Mouse (Mus musculus) lung, postnatal 0 days (tissue): ENCODE data around the gene Fam120c. TPM values are rescaled to one million over a fixed set of nuclear protein-coding genes. Genes with fewer than 3 reads are reported as not detected.

ENCODE experiments used
- ATAC-seq: fragments of 200-750 bp; cut with Nextera tagmentation; 2 replicates; pipeline ENCODE4 v1.8.0; 2017; ENCODE audit warnings: moderate library complexity
- DNase-seq: peaks from one replicate; pipeline ENCODE4 v3.0.0-alpha.2; 2016; ENCODE audit warnings: low spot score
- H3K27ac ChIP-seq: fragments of 300-500 bp; sonication (generic); 2 replicates; pipeline ENCODE4 v1.5.1; 2014; ENCODE audit warnings: antibody characterized with exemption, mild to moderate bottlenecking, low read length, mixed read lengths
- H3K27me3 ChIP-seq: fragments of 300-500 bp; sonication (generic); replicated peaks from 2 replicates; pipeline ENCODE4 v1.6.1; 2014; ENCODE audit warnings: low read length, mixed read lengths; ENCODE audit not compliant: insufficient read depth
- H3K36me3 ChIP-seq: fragments of 300-500 bp; sonication (generic); 2 replicates; pipeline ENCODE4 v1.6.1; 2014; ENCODE audit warnings: low read length, mixed read lengths; ENCODE audit not compliant: insufficient read depth
- H3K4me1 ChIP-seq: fragments of 300-500 bp; sonication (generic); 2 replicates; pipeline ENCODE4 v1.6.1; 2014; ENCODE audit warnings: antibody characterized with exemption, low read depth, low read length, mixed read lengths; ENCODE audit not compliant: insufficient read depth
- H3K4me2 ChIP-seq: fragments of 300-500 bp; sonication (generic); replicated peaks from 2 replicates; pipeline ENCODE4 v1.6.1; 2014; ENCODE audit warnings: low read depth, mild to moderate bottlenecking, low read length, moderate library complexity, mixed read lengths
- H3K4me3 ChIP-seq: fragments of 300-500 bp; sonication (generic); 2 replicates; pipeline ENCODE4 v1.5.1; 2014; ENCODE audit warnings: low read depth, low read length
- H3K9ac ChIP-seq: fragments of 300-500 bp; sonication (generic); replicated peaks from 2 replicates; pipeline ENCODE4 v1.6.1; 2014; ENCODE audit warnings: low read depth, mild to moderate bottlenecking
- H3K9me3 ChIP-seq: fragments of 300-500 bp; sonication (generic); 2 replicates; pipeline ENCODE4 v1.6.1; 2016; ENCODE audit warnings: low read length, mixed read lengths
- CTCF ChIP-seq: IDR thresholded peaks from 2 replicates; pipeline ENCODE4 v1.5.1; 2016; ENCODE audit warnings: antibody characterized with exemption, mild to moderate bottlenecking
- EP300 ChIP-seq: IDR thresholded peaks from 2 replicates; pipeline ENCODE4 v1.6.1; 2016; ENCODE audit warnings: antibody characterized with exemption, mild to moderate bottlenecking, control low read depth
- WGBS: fragments of 180-500 bp; shearing (Covaris S2); extraction: QIAGEN DNeasy Blood & Tissue Kit; methylation state at CpG from one replicate; pipeline ENCODE4 v1.1.7; 2014; 5-methylcytosine and 5-hydroxymethylcytosine counted together
- polyA plus RNA-seq: library from polyadenylated mRNA; unstranded; fragments of >200 nt; fragmentation: Nextera tagmentation; extraction: Ambion mirVana; gene quantifications from 2 replicates; pipeline ENCODE4 v1.2.1, GENCODE M21; 2015

Gene Fam120c
- polyA plus RNA-seq, 1 experiment from 2014 or later, result 1.1 TPM

GRCm38 (mm10) chrX:151345333-151346125 lies 1.6 kb downstream of the Fam120c start:
- no peak for TF ChIP-seq EP300
- no peak for TF ChIP-seq CTCF
- DNase-seq, result no peak
- Histone ChIP-seq H3K4me1 (no peaks in the 10 kb centered on the region), H3K9ac (no peak overlapping the region), H3K27ac (no peak overlapping the region), H3K36me3 (no peaks in the 10 kb centered on the region), H3K4me3 (peak overlapping the region; percentile 60; the same call in 1 of the 2 replicates), H3K9me3 (no peaks in the 10 kb centered on the region), H3K4me2 (peak overlapping the region; percentile 74), H3K27me3 (no peaks in the 10 kb centered on the region)
- no peak for ATAC-seq
- WGBS, result 25% methylated on average over 11 of the region's 11 CpGs

GRCm38 (mm10) chrX:151347278-151347677 lies 3.3 kb downstream of the Fam120c start:
- H3K27me3 ChIP-seq, result no peaks in the 10 kb centered on the region
- no peaks in the 10 kb centered on the region for H3K36me3 ChIP-seq
- no peak overlapping the region for H3K27ac ChIP-seq
- no peak overlapping the region for H3K4me2 ChIP-seq
- H3K4me3 ChIP-seq, result no peak overlapping the region
- TF ChIP-seq CTCF (no peak), EP300 (no peak)
- no peaks in the 10 kb centered on the region for H3K9me3 ChIP-seq
- H3K4me1 ChIP-seq, result no peaks in the 10 kb centered on the region
- DNase-seq (no peak), ATAC-seq (no peak)
- no peak overlapping the region for H3K9ac ChIP-seq

- no peak overlapping the region for H3K27ac ChIP-seq
- no peak overlapping the region for H3K9ac ChIP-seq
- H3K4me2 ChIP-seq, result no peak overlapping the region
- H3K4me1 ChIP-seq, result no peaks in the 10 kb centered on the region
- TF ChIP-seq CTCF (no peak), EP300 (no peak)
- ATAC-seq, result no peak
- H3K4me3 ChIP-seq, result no peak overlapping the region
- no peaks in the 10 kb centered on the region for H3K9me3 ChIP-seq
- WGBS, result 67% methylated on average over 5 of the region's 5 CpGs
- DNase-seq, result peak; percentile 19
- no peaks in the 10 kb centered on the region for H3K36me3 ChIP-seq
- H3K27me3 ChIP-seq, result no peaks in the 10 kb centered on the region
Measured at GRCm38 (mm10) chrX:151349322-151349721, 5.3 kb downstream of the Fam120c start.

GRCm38 (mm10) chrX:151418801-151419200 lies 74.8 kb downstream of the Fam120c start:
- Histone ChIP-seq H3K27ac (no peak overlapping the region), H3K4me3 (no peak overlapping the region), H3K36me3 (no peaks in the 10 kb centered on the region), H3K27me3 (no peaks in the 10 kb centered on the region), H3K9ac (no peak overlapping the region), H3K4me1 (no peaks in the 10 kb centered on the region), H3K9me3 (no peaks in the 10 kb centered on the region), H3K4me2 (no peak overlapping the region)
- WGBS, result 89% methylated on average over 10 of the region's 10 CpGs
- no peak for ATAC-seq
- no peak for TF ChIP-seq EP300
- DNase-seq, result no peak

GRCm38 (mm10) chrX:151420791-151421190 lies 76.8 kb downstream of the Fam120c start:
- Histone ChIP-seq H3K4me3 (no peak overlapping the region), H3K9ac (no peak overlapping the region), H3K4me1 (no peaks in the 10 kb centered on the region), H3K36me3 (no peaks in the 10 kb centered on the region), H3K9me3 (no peaks in the 10 kb centered on the region), H3K4me2 (no peak overlapping the region), H3K27me3 (no peaks in the 10 kb centered on the region), H3K27ac (no peak overlapping the region)
- no peak for DNase-seq
- WGBS, result 87% methylated on average over 1 of the region's 1 CpGs
- TF ChIP-seq CTCF, result no peak
- no peak for TF ChIP-seq EP300
- ATAC-seq, result no peak

- no peak for ATAC-seq
- H3K4me2 ChIP-seq, result no peak overlapping the region
- no peaks in the 10 kb centered on the region for H3K27me3 ChIP-seq
- no peak overlapping the region for H3K9ac ChIP-seq
- no peak for TF ChIP-seq EP300
- TF ChIP-seq CTCF, result no peak
- no peak for DNase-seq
- no peaks in the 10 kb centered on the region for H3K36me3 ChIP-seq
- H3K27ac ChIP-seq, result no peak overlapping the region
- no peaks in the 10 kb centered on the region for H3K9me3 ChIP-seq
- H3K4me1 ChIP-seq, result no peaks in the 10 kb centered on the region
- H3K4me3 ChIP-seq, result no peak overlapping the region
Measured at GRCm38 (mm10) chrX:151443637-151444036, 99.7 kb downstream of the Fam120c start.
